Mouse (Mus musculus) frontal cortex, postnatal 36 days (tissue): ENCODE data around the gene H2-Q6.
"Not testable (repeated sequence)": the region's sequence is repeated elsewhere in the genome, so short reads cannot be mapped to it uniquely, and the experiment has no call there.

Source experiments
- DNase-seq, 2 experiments: peaks; one replicate each; pipeline ENCODE4 v3.0.0; 2022; ENCODE audit warnings: low spot score in 2 of 2

The H2-Q6 gene

GRCm38 (mm10) chr17:35424624-35425416, at the start of gene H2-Q6:
TSS of gene H2-Q6 (plus strand) at chr17:35424850.
- not testable (repeated sequence) for DNase-seq

GRCm38 (mm10) chr17:35379369-35379728, 45.3 kb upstream of the H2-Q6 start, which contains the start of gene H2-Q4:
TSS of gene H2-Q4 (plus strand) at chr17:35379617.
- DNase-seq = peak; percentile 57 to 80

GRCm38 (mm10) chr17:35379729-35380451, 44.8 kb upstream of the H2-Q6 start:
- no peak for DNase-seq

GRCm38 (mm10) chr17:35389796-35390195, 34.9 kb upstream of the H2-Q6 start:
- DNase-seq = not testable (repeated sequence)

GRCm38 (mm10) chr17:35392671-35393070, 32.0 kb upstream of the H2-Q6 start:
- not testable (repeated sequence) for DNase-seq

GRCm38 (mm10) chr17:35393864-35394800, 30.5 kb upstream of the H2-Q6 start:
- DNase-seq = not testable (repeated sequence)

GRCm38 (mm10) chr17:35396956-35397355, 27.7 kb upstream of the H2-Q6 start:
- DNase-seq = not testable (repeated sequence)

GRCm38 (mm10) chr17:35413057-35413456, 11.6 kb upstream of the H2-Q6 start:
- DNase-seq = not testable (repeated sequence)

GRCm38 (mm10) chr17:35415273-35416129, 9.1 kb upstream of the H2-Q6 start:
- not testable (repeated sequence) for DNase-seq

GRCm38 (mm10) chr17:35418772-35419171, 5.9 kb upstream of the H2-Q6 start:
- no peak for DNase-seq

- not testable (repeated sequence) for DNase-seq
Measured at GRCm38 (mm10) chr17:35419564-35419963, 5.1 kb upstream of the H2-Q6 start.

- not testable (repeated sequence) for DNase-seq
Measured at GRCm38 (mm10) chr17:35420206-35420810, 4.3 kb upstream of the H2-Q6 start.

GRCm38 (mm10) chr17:35421331-35421730, 3.3 kb upstream of the H2-Q6 start:
- DNase-seq = not testable (repeated sequence)

GRCm38 (mm10) chr17:35422360-35422759, 2.3 kb upstream of the H2-Q6 start:
- not testable (repeated sequence) for DNase-seq

- not testable (repeated sequence) for DNase-seq
Measured at GRCm38 (mm10) chr17:35423131-35423810, 1.4 kb upstream of the H2-Q6 start.

GRCm38 (mm10) chr17:35424106-35424505, 544 bp upstream of the H2-Q6 start:
- not testable (repeated sequence) for DNase-seq

GRCm38 (mm10) chr17:35425474-35425873, 824 bp downstream of the H2-Q6 start:
- not testable (repeated sequence) for DNase-seq

- DNase-seq = not testable (repeated sequence)
Measured at GRCm38 (mm10) chr17:35428883-35429282, 4.2 kb downstream of the H2-Q6 start.

- not testable (repeated sequence) for DNase-seq
Measured at GRCm38 (mm10) chr17:35430671-35431070, 6.0 kb downstream of the H2-Q6 start.

- DNase-seq = not testable (repeated sequence)
Measured at GRCm38 (mm10) chr17:35432167-35432566, 7.5 kb downstream of the H2-Q6 start.
